16 mouse cellular contexts compared by ENCODE assay signal in the genomic region with DNA sequence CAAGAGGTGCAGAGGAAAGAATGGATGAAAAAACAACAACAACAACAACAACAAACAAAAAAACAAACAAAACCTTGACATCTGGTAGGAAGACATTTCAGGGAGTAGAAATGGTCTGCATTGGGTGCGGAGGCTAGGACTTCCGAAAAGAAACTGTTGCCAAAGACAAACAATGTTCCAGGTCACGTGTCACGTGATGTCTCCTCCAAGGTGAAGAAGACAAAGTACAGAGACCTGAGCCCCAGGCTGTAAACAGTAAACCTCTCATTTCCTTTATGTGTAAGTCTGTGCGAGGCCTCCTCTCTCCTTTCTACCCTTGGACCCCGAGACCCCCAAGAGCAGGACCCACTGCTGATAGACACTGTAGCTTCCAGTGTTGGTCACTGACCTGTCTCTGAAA.
"Had no signal": no experiment of that assay in that cellular context is flagged by ENCODE, and none has a peak within 500 bp of the region (broad histone marks: within the 10 kb centered on the region; RNA-seq: fewer than 3 reads in every experiment).

No protein-coding gene starts in this region.

- H3K4me1 ChIP-seq: intestine, embryonic 15.5 days; kidney, embryonic 15.5 days; liver, embryonic 13.5 days; midbrain, embryonic 12.5 days had no signal

- DNase-seq: kidney, adult 11 months; kidney, postnatal 10 days; kidney, postnatal 4 days; layer of hippocampus, adult 9-11 months; liver, embryonic 13.5 days; lung, adult 2 months; lung, postnatal 14 days; lung, postnatal 4 days; right cerebral cortex, postnatal 4 days; thymus, adult 2 months; thymus, postnatal 14 days; thymus, postnatal 4 days had no signal

- H3K27ac ChIP-seq: intestine, embryonic 15.5 days; kidney, embryonic 15.5 days; liver, embryonic 13.5 days; midbrain, embryonic 12.5 days; stomach, postnatal 0 days had no signal

- H3K36me3 ChIP-seq: intestine, embryonic 15.5 days; kidney, embryonic 15.5 days; liver, embryonic 13.5 days; midbrain, embryonic 12.5 days had no signal

- H3K4me3 ChIP-seq: intestine, embryonic 15.5 days; kidney, embryonic 15.5 days; liver, embryonic 13.5 days; midbrain, embryonic 12.5 days had no signal

- H3K27me3 ChIP-seq: intestine, embryonic 15.5 days; kidney, embryonic 15.5 days; liver, embryonic 13.5 days; midbrain, embryonic 12.5 days had no signal
